Mouse (Mus musculus) liver, embryonic 14.5 days (tissue): Measurements from ENCODE around the gene Triobp. TPM values are rescaled to one million over a fixed set of nuclear protein-coding genes. Genes with fewer than 3 reads are reported as not detected.
A peak's percentile ranks its signal among the peaks of the same experiment; 100 is the strongest.

Experiments
- ATAC-seq: fragments of 200-750 bp; cut with Nextera tagmentation; 2 replicates; pipeline ENCODE4 v1.8.0; 2017; ENCODE audit warnings: moderate number of reproducible peaks, mild to moderate bottlenecking, moderate library complexity; ENCODE audit not compliant: insufficient read depth
- DNase-seq, 3 experiments: peaks; one replicate each; pipeline ENCODE4 v3.0.0-alpha.2; 2012 to 2013; ENCODE audit warnings: low read depth in 3 of 3, low spot score in 3 of 3
- H3K27ac ChIP-seq: fragments of 300-500 bp; sonication (generic); 2 replicates; pipeline ENCODE4 v1.5.1; 2014; ENCODE audit warnings: moderate library complexity, mild to moderate bottlenecking, control low read depth, inconsistent platforms
- H3K27me3 ChIP-seq: fragments of 300-500 bp; sonication (generic); 2 replicates; pipeline ENCODE4 v1.6.1; 2014; ENCODE audit warnings: mild to moderate bottlenecking, low read length, moderate library complexity; ENCODE audit not compliant: control insufficient read depth, insufficient read depth
- H3K36me3 ChIP-seq: fragments of 300-500 bp; sonication (generic); replicated peaks from 2 replicates; pipeline ENCODE4 v1.6.1; 2014; ENCODE audit warnings: low read depth; ENCODE audit not compliant: control insufficient read depth, insufficient read depth
- H3K4me1 ChIP-seq, 2 experiments: fragments of 200-500 bp in 1 of 2; fragments of 300-500 bp in 1 of 2; sonication (generic) in 1 of 2; replicated peaks; 2 replicates each; pipeline ENCODE4 v1.6.1; 2012 to 2014; ENCODE audit warnings: antibody characterized with exemption in 1 of 2, inconsistent platforms in 1 of 2, low read length in 1 of 2; ENCODE audit not compliant: control insufficient read depth in 2 of 2, insufficient read depth in 2 of 2
- H3K4me2 ChIP-seq: fragments of 300-500 bp; sonication (generic); 2 replicates; pipeline ENCODE4 v1.6.1; 2014; ENCODE audit warnings: low read depth, mild to moderate bottlenecking, control low read depth, moderate library complexity
- H3K4me3 ChIP-seq, 2 experiments: fragments of 200-500 bp in 1 of 2; fragments of 300-500 bp in 1 of 2; sonication (generic) in 1 of 2; 2 replicates each; pipeline ENCODE4 v1.5.1; 2012 to 2014; ENCODE audit warnings: low read depth in 2 of 2, low read length in 2 of 2, mild to moderate bottlenecking in 2 of 2, control low read depth in 1 of 2, inconsistent platforms in 1 of 2, moderate library complexity in 1 of 2; ENCODE audit not compliant: insufficient read depth in 1 of 2
- H3K9ac ChIP-seq: fragments of 300-500 bp; sonication (generic); replicated peaks from 2 replicates; pipeline ENCODE4 v1.6.1; 2014; ENCODE audit warnings: mild to moderate bottlenecking, control low read depth, moderate library complexity
- H3K9me3 ChIP-seq: fragments of 300-500 bp; sonication (generic); 2 replicates; pipeline ENCODE4 v1.6.1; 2016; ENCODE audit warnings: low read length, mixed read lengths; ENCODE audit not compliant: control insufficient read depth
- CTCF ChIP-seq: IDR thresholded peaks from 2 replicates; pipeline ENCODE4 v1.5.1; 2016; ENCODE audit warnings: antibody characterized with exemption, low read depth, control low read depth
- EP300 ChIP-seq: IDR thresholded peaks from 2 replicates; pipeline ENCODE4 v1.6.1; 2016; ENCODE audit warnings: antibody characterized with exemption, low read depth
- WGBS: fragments of 180-500 bp; shearing (Covaris S2); extraction: QIAGEN DNeasy Blood & Tissue Kit; methylation state at CpG from one replicate; pipeline ENCODE4 v1.1.7; 2014; ENCODE audit not compliant: insufficient replicate concordance; 5-methylcytosine and 5-hydroxymethylcytosine counted together
- polyA plus RNA-seq, 2 experiments: library from polyadenylated mRNA; depleted of rRNA in 1 of 2; stranded (reverse) in 1 of 2; unstranded in 1 of 2; fragments of >200 nt; fragmentation: Nextera tagmentation in 1 of 2; extraction: Ambion mirVana in 1 of 2; gene quantifications; 2 replicates each; pipeline versions ENCODE4 v1.2.1 to v1.2.3; 2012 to 2014

Gene Triobp
- polyA plus RNA-seq (2012; rRNA removed) (16.1 and 17.0 TPM in 2 replicates), polyA plus RNA-seq (2014; fragmentation: Nextera tagmentation; extraction: Ambion mirVana) (12.3 and 13.6 TPM in 2 replicates)

- H3K9ac ChIP-seq = no peak within 1 kb of the TSS
- peaks cover 24% of the 10 kb centered on the region for H3K27me3 ChIP-seq
- no peak within 1 kb of the TSS for H3K27ac ChIP-seq
- peak within 1 kb of the TSS; percentile 53 for H3K4me2 ChIP-seq
- WGBS = under 1% methylated on average over 24 of the region's 24 CpGs
- peaks cover 0 to 12% of the 10 kb centered on the region in 2 experiments; a peak in 1 of 4 replicates for H3K4me1 ChIP-seq
- TF ChIP-seq CTCF (no peak), EP300 (no peak)
- H3K9me3 ChIP-seq = no peaks in the 10 kb centered on the region
- ATAC-seq = peak; percentile 90
- no peaks in the 10 kb centered on the region for H3K36me3 ChIP-seq
- DNase-seq = peak; percentile 71 to 73 (median 72)
- H3K4me3 ChIP-seq = peak within 1 kb of the TSS; percentile 8 to 11; a peak in 2 of 4 replicates
These were observed at the start of gene Triobp for GRCm38 (mm10) chr15:78947657-78948056. Triobp (plus strand) TSS chr15:78947724.

- no peaks in the 10 kb centered on the region for H3K27me3 ChIP-seq
- peaks cover 51 to 66% of the 10 kb centered on the region in 2 experiments for H3K4me1 ChIP-seq
- H3K9me3 ChIP-seq = no peaks in the 10 kb centered on the region
- DNase-seq (no peak), ATAC-seq (no peak)
- H3K4me2 ChIP-seq = peak overlapping the region; percentile 94
- H3K27ac ChIP-seq = peak overlapping the region; percentile 73
- 22% methylated on average over 6 of the region's 6 CpGs for WGBS
- H3K9ac ChIP-seq = peak overlapping the region; percentile 77
- peak overlapping the region; percentile 80 to 81 for H3K4me3 ChIP-seq
- no peaks in the 10 kb centered on the region for H3K36me3 ChIP-seq
- TF ChIP-seq CTCF = no peak
- no peak for TF ChIP-seq EP300
These were observed 49.0 kb upstream of the Triobp start for GRCm38 (mm10) chr15:78898507-78899001.

GRCm38 (mm10) chr15:78899409-78899739 lies 48.1 kb upstream of the Triobp start, which contains the start of gene Gm49510:
Gm49510 (plus strand) TSS chr15:78899667.
- H3K4me1 ChIP-seq = peaks cover 45 to 60% of the 10 kb centered on the region in 2 experiments
- ATAC-seq (no peak), DNase-seq (no peak)

DNA sequence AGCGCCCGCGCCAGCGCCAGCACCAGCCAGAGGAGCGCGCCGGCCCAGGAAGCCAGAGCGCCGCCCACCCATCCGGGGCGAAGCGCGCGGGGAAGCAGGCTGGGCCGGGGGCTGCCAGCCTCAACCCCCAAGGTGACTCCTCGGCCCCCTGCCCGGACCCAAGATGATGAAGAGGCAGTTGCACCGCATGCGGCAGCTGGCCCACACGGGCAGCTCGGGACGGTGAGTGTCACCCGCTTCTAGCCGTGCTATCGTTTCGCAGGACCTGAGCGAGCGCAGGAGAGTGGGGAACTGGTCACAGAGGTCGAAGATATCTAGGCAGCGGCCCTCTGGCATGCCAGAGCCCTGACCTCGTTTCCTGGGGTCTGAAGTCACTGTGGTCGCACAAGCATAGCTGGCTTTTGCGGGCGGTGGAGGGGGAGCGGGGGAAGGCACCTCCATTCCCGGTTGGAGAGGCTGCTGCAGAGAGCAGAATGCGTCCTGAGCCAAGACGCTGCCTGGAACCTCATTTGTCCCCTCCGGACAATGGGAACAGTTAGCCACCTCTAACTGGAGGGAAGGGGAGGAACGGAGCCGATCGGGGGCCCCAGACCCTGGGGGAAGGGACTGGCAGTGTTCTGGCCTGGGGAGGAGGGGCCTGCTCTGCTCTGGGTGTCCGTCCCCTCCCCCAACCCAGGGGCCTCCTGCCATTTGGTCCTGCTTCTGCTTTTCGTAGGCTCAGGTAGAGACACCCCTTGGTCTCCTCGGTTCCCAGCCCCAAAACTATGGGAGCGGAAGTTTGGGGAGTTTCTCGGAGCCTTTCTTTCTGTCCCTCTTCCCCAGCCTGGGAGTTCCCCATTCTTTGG lies 47.6 kb upstream of the Triobp start, which contains the start of gene Sh3bp1:
Gene Sh3bp1 (plus strand): TSS at position 29 of the 845 bp plus-strand sequence.
- Histone ChIP-seq H3K9me3 (no peaks in the 10 kb centered on the region), H3K4me1 (peaks cover 42 to 54% of the 10 kb centered on the region in 2 experiments), H3K27me3 (no peaks in the 10 kb centered on the region), H3K4me2 (peak within 1 kb of the TSS; percentile 94), H3K36me3 (peaks cover 6% of the 10 kb centered on the region), H3K27ac (peak within 1 kb of the TSS; percentile 73), H3K4me3 (peak within 1 kb of the TSS; percentile 80 to 81), H3K9ac (peak within 1 kb of the TSS; percentile 77)
- under 1% methylated on average over 47 of the region's 47 CpGs for WGBS
- TF ChIP-seq CTCF (no peak), EP300 (no peak)
- peak; percentile 62 for ATAC-seq
- DNase-seq = no peak

More at GRCm38 (mm10) chr15:78899409-78899739, 48.1 kb upstream of the Triobp start, which contains the start of gene Gm49510:
- WGBS = 3% methylated on average over 20 of the region's 20 CpGs
- Histone ChIP-seq H3K27ac (peak within 1 kb of the TSS; percentile 73), H3K4me2 (peak within 1 kb of the TSS; percentile 94), H3K9ac (peak within 1 kb of the TSS; percentile 77), H3K36me3 (peaks cover 2% of the 10 kb centered on the region), H3K9me3 (no peaks in the 10 kb centered on the region), H3K4me3 (peak within 1 kb of the TSS; percentile 80 to 81), H3K27me3 (no peaks in the 10 kb centered on the region)
- TF ChIP-seq EP300 (no peak), CTCF (no peak)
